Mouse (Mus musculus) kidney, postnatal 0 days (tissue): ENCODE measurements around the gene Mroh7. TPM values are rescaled to one million over a fixed set of nuclear protein-coding genes. Genes with fewer than 3 reads are reported as not detected.

ENCODE experiments used
- ATAC-seq: fragments of 200-750 bp; cut with Nextera tagmentation; replicated peaks from 2 replicates; pipeline ENCODE4 v1.8.0; 2017; ENCODE audit warnings: low read depth, moderate number of reproducible peaks, moderate TSS enrichment, moderate library complexity; ENCODE audit not compliant: low FRiP score
- DNase-seq: peaks from one replicate; pipeline ENCODE4 v3.0.0-alpha.2; 2016; ENCODE audit warnings: low spot score
- H3K27ac ChIP-seq: fragments of 300-500 bp; sonication (generic); 2 replicates; pipeline ENCODE4 v1.5.1; 2014; ENCODE audit warnings: mild to moderate bottlenecking
- H3K27me3 ChIP-seq: fragments of 300-500 bp; sonication (generic); 2 replicates; pipeline ENCODE4 v1.6.1; 2014; ENCODE audit warnings: low read length, mixed read lengths; ENCODE audit not compliant: insufficient read depth
- H3K36me3 ChIP-seq: fragments of 300-500 bp; sonication (generic); 2 replicates; pipeline ENCODE4 v1.6.1; 2014; ENCODE audit warnings: low read length, mixed read lengths; ENCODE audit not compliant: insufficient read depth
- H3K4me1 ChIP-seq: fragments of 300-500 bp; sonication (generic); replicated peaks from 2 replicates; pipeline ENCODE4 v1.6.1; 2014; ENCODE audit warnings: antibody characterized with exemption, low read length, mixed read lengths; ENCODE audit not compliant: insufficient read depth
- H3K4me2 ChIP-seq: fragments of 300-500 bp; sonication (generic); 2 replicates; pipeline ENCODE4 v1.6.1; 2014; ENCODE audit warnings: mild to moderate bottlenecking, low read length, moderate library complexity, mixed read lengths
- H3K4me3 ChIP-seq: fragments of 300-500 bp; sonication (generic); replicated peaks from 2 replicates; pipeline ENCODE4 v1.5.1; 2014; ENCODE audit warnings: low read depth, low read length
- H3K9ac ChIP-seq: fragments of 300-500 bp; sonication (generic); 2 replicates; pipeline ENCODE4 v1.6.1; 2014; ENCODE audit warnings: low read depth, low read length
- H3K9me3 ChIP-seq: fragments of 300-500 bp; sonication (generic); replicated peaks from 2 replicates; pipeline ENCODE4 v1.6.1; 2016; ENCODE audit warnings: low read length, inconsistent platforms, mixed read lengths
- CTCF ChIP-seq: IDR thresholded peaks from 2 replicates; pipeline ENCODE4 v1.5.1; 2016; ENCODE audit warnings: antibody characterized with exemption, low read depth, mild to moderate bottlenecking, moderate library complexity
- WGBS: fragments of 180-500 bp; shearing (Covaris S2); extraction: QIAGEN DNeasy Blood & Tissue Kit; methylation state at CpG from one replicate; pipeline ENCODE4 v1.1.7; 2014; 5-methylcytosine and 5-hydroxymethylcytosine counted together
- polyA plus RNA-seq: library from polyadenylated mRNA; unstranded; fragments of >200 nt; fragmentation: Nextera tagmentation; extraction: Ambion mirVana; gene quantifications from 2 replicates; pipeline ENCODE4 v1.2.1, GENCODE M21; 2015

The Mroh7 gene
- polyA plus RNA-seq, 1 experiment from 2014 or later: 0.58 TPM

DNA sequence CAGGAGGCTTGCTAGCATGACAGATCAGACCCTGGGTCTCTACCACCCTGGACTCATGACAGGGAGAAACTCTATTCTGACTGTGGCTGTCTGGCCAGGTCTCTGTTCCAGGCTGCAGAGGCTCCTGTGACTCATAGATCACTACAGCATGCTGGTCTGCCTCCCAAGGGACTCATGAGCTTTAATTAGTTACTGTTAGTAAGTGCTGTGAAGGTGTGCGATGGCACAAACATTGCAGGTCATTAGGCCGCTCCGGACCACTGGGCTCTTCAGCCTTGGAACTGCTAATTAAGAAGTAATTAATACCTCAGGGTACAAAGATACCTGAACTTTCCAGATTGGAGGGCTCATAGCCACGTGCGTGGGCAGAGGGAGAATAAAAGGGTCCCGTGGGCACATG lies 83.6 kb downstream of the Mroh7 start:
- TF ChIP-seq CTCF: no peak
- ATAC-seq (peak; percentile 27; the same call in 1 of the 2 replicates), DNase-seq (peak; percentile 50)
- peaks cover 35% of the 10 kb centered on the region for H3K4me1 ChIP-seq
- H3K36me3 ChIP-seq: no peaks in the 10 kb centered on the region
- H3K27ac ChIP-seq: no peak overlapping the region
- H3K9me3 ChIP-seq: no peaks in the 10 kb centered on the region
- WGBS: 45% methylated on average over 6 of the region's 6 CpGs
- no peak overlapping the region for H3K4me3 ChIP-seq
- no peak overlapping the region for H3K4me2 ChIP-seq
- H3K9ac ChIP-seq: no peak overlapping the region
- H3K27me3 ChIP-seq: no peaks in the 10 kb centered on the region

- DNase-seq: no peak
- H3K27me3 ChIP-seq: no peaks in the 10 kb centered on the region
- no peaks in the 10 kb centered on the region for H3K9me3 ChIP-seq
- H3K36me3 ChIP-seq: no peaks in the 10 kb centered on the region
- H3K4me1 ChIP-seq: peaks cover 27% of the 10 kb centered on the region
- TF ChIP-seq CTCF: no peak
- H3K27ac ChIP-seq: no peak overlapping the region
- 70% methylated on average over 5 of the region's 5 CpGs for WGBS
- H3K4me3 ChIP-seq: no peak overlapping the region
- no peak for ATAC-seq
- H3K4me2 ChIP-seq: no peak overlapping the region
- no peak overlapping the region for H3K9ac ChIP-seq
Measured at GRCm38 (mm10) chr4:106645797-106646196, 84.9 kb downstream of the Mroh7 start.

DNA sequence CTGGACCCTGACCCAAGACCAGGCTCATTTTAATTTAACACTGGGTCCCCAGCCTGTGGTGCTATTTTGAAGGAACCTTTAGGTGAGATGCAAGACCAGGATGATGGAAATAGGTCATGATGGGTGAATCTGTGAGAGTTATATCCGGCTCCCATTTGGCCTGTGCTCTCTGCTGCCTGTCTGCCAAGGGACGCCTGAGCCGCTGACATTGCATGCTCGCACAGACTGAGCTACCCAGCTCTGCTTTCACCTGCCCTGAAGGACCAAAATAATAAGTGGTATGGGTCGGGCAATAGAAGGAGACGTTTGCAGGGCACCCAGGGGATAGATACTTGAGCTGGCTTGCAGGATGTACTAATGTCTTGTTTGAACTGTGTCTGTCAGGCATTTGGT lies 86.5 kb downstream of the Mroh7 start:
- Histone ChIP-seq H3K27ac (peak overlapping the region; percentile 60; the same call in 1 of the 2 replicates), H3K9ac (no peak overlapping the region)

GRCm38 (mm10) chr4:106643483-106644217 lies 87.1 kb downstream of the Mroh7 start:
- Histone ChIP-seq H3K9me3 (no peaks in the 10 kb centered on the region), H3K9ac (no peak overlapping the region), H3K36me3 (no peaks in the 10 kb centered on the region), H3K4me3 (no peak overlapping the region), H3K4me2 (no peak overlapping the region), H3K27ac (peak overlapping the region; percentile 60), H3K27me3 (no peaks in the 10 kb centered on the region), H3K4me1 (peaks cover 23% of the 10 kb centered on the region)
- DNase-seq (peak; percentile 74), ATAC-seq (peak; percentile 37)
- WGBS: 2% methylated on average over 8 of the region's 8 CpGs
- no peak for TF ChIP-seq CTCF

More for the DNA sequence above, 86.5 kb downstream of the Mroh7 start:
- no peak overlapping the region for H3K4me2 ChIP-seq
- ATAC-seq: no peak
- H3K9me3 ChIP-seq: no peaks in the 10 kb centered on the region
- 29% methylated on average over 6 of the region's 6 CpGs for WGBS
- DNase-seq: no peak
- no peaks in the 10 kb centered on the region for H3K27me3 ChIP-seq
- H3K4me1 ChIP-seq: peaks cover 23% of the 10 kb centered on the region
- TF ChIP-seq CTCF: no peak
- H3K36me3 ChIP-seq: no peaks in the 10 kb centered on the region
- no peak overlapping the region for H3K4me3 ChIP-seq

- Histone ChIP-seq H3K4me1 (peaks cover 8% of the 10 kb centered on the region), H3K4me3 (no peak overlapping the region), H3K4me2 (no peak overlapping the region), H3K9me3 (no peaks in the 10 kb centered on the region), H3K27me3 (no peaks in the 10 kb centered on the region), H3K9ac (no peak overlapping the region), H3K27ac (peak overlapping the region; percentile 70), H3K36me3 (no peaks in the 10 kb centered on the region)
- ATAC-seq: 0 out of 2 replicates have a peak, but pooled peaks have one; percentile 25
- WGBS: 38% methylated on average over 9 of the region's 9 CpGs
- no peak for DNase-seq
- TF ChIP-seq CTCF: no peak
Measured at GRCm38 (mm10) chr4:106634086-106634479, 96.6 kb downstream of the Mroh7 start.

DNA sequence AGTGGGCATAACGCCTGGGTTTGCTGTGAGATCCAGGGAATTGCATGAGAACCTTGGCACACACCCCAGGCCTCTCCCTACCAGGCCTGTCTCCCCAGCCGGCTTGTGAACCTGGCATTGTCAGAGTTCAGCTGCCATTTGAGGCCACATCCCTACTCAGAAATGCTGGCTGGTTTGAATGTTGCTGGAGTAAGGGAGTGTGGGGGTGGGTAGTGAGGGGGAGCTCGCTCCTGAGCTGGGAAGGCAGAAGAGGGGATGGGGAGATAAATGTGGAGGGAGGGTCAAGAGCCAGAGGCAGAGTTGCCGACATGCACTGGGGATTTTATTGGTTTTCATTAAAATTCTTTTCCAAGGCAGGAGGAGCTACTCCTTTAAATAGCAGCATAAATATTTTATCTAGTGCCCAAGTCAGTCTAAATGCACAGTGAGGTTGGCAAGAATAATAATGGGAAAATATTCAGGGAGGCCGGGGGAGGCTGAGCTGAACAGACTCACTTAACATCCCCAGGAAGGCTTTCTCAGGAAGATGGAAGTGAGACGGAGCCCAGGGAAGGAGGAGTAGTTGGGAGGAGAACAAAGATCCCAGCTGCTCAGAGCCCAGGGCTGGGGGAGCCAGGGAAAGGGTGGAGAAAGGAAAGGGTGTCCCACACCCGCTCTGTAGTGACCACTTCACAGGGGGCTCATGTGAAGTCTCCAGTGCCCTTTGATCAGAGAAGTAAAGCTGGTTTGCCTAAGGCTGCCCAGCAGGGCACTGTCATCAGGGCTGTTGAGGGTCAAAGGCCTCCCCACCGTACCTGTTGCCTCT lies 97.2 kb downstream of the Mroh7 start:
- WGBS: 15% methylated on average over 8 of the region's 8 CpGs
- no peaks in the 10 kb centered on the region for H3K36me3 ChIP-seq
- DNase-seq (peak; percentile 90), ATAC-seq (peak; percentile 62)
- no peaks in the 10 kb centered on the region for H3K27me3 ChIP-seq
- no peak for TF ChIP-seq CTCF
- H3K9me3 ChIP-seq: no peaks in the 10 kb centered on the region
- H3K4me1 ChIP-seq: peaks cover 11% of the 10 kb centered on the region
- peak overlapping the region; percentile 70 for H3K27ac ChIP-seq
- no peak overlapping the region for H3K4me3 ChIP-seq
- H3K9ac ChIP-seq: no peak overlapping the region
- H3K4me2 ChIP-seq: no peak overlapping the region
